Mouse (Mus musculus) embryonic facial prominence, embryonic 12.5 days (tissue): ENCODE results near the gene Arhgap19. TPM values are rescaled to one million over a fixed set of nuclear protein-coding genes. Genes with fewer than 3 reads are reported as not detected.
"Not testable (repeated sequence)": the region's sequence is repeated elsewhere in the genome, so short reads cannot be mapped to it uniquely, and the experiment has no call there.

ENCODE experiments used
- ATAC-seq: fragments of 200-750 bp; cut with Nextera tagmentation; 2 replicates; pipeline ENCODE4 v1.8.0; 2017; ENCODE audit not compliant: insufficient number of reproducible peaks, insufficient read depth, low FRiP score, low TSS enrichment
- H3K27ac ChIP-seq: fragments of 300-500 bp; sonication (generic); 2 replicates; pipeline ENCODE4 v1.5.1; 2016; ENCODE audit warnings: mild to moderate bottlenecking
- H3K27me3 ChIP-seq: fragments of 300-500 bp; sonication (generic); 2 replicates; pipeline ENCODE4 v1.6.1; 2016; ENCODE audit warnings: mild to moderate bottlenecking, moderate library complexity
- H3K36me3 ChIP-seq: fragments of 300-500 bp; sonication (generic); 2 replicates; pipeline ENCODE4 v1.6.1; 2016; ENCODE audit warnings: mild to moderate bottlenecking
- H3K4me1 ChIP-seq: fragments of 300-500 bp; sonication (generic); 2 replicates; pipeline ENCODE4 v1.6.1; 2016
- H3K4me2 ChIP-seq: fragments of 300-500 bp; sonication (generic); replicated peaks from 2 replicates; pipeline ENCODE4 v1.6.1; 2016; ENCODE audit warnings: mild to moderate bottlenecking, moderate library complexity
- H3K4me3 ChIP-seq: fragments of 300-500 bp; sonication (generic); 2 replicates; pipeline ENCODE4 v1.5.1; 2016; ENCODE audit warnings: mild to moderate bottlenecking
- H3K9ac ChIP-seq: fragments of 300-500 bp; sonication (generic); 2 replicates; pipeline ENCODE4 v1.6.1; 2016; ENCODE audit warnings: mild to moderate bottlenecking, moderate library complexity
- H3K9me3 ChIP-seq: fragments of 300-500 bp; sonication (generic); 2 replicates; pipeline ENCODE4 v1.6.1; 2016; ENCODE audit warnings: mild to moderate bottlenecking, moderate library complexity
- WGBS: fragments of 180-500 bp; shearing (Covaris S2); methylation state at CpG from one replicate; pipeline ENCODE4 v1.1.7; 2016; 5-methylcytosine and 5-hydroxymethylcytosine counted together
- polyA plus RNA-seq: library from polyadenylated mRNA; unstranded; fragments of >200 nt; fragmentation: Nextera tagmentation; extraction: Ambion mirVana; gene quantifications from 2 replicates; pipeline ENCODE4 v1.2.1, GENCODE M21; 2016

Arhgap19 gene
- 32.9 and 33.1 TPM in 2 replicates for polyA plus RNA-seq

DNA sequence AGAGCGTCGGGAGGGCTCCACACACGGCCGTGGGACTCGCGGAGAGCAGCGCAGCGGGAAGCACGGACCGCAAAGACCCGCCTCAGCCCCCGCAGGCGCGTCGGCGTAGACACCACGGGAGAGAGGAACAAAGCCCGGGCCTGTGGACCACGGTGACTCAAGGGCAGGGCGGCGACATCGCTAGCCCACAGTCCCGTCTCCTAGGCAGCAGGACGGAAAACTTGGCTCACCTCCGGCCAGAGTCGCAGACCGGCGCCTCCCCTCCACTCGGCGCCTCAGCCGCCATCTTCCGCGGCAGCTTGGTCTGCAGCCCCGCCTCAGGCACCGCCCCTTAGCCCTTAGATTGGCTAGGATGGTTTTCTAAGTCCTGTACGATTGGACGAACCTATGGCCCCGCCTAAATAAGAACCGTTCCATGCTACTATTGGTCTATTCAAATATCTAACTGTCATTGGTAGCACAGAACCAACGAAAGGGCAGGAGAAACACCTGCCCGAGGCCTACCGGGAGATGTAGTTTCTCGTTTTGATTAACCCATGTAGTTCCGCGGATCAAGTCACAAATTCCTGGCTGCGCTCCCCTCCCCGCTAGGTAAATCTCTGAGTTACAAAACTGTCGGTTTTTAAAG lies at the start of gene Arhgap19:
Arhgap19 (minus strand) TSS at position 306 of the 628 bp plus-strand sequence.
- peak within 1 kb of the TSS; percentile 83 for H3K4me3 ChIP-seq
- peak within 1 kb of the TSS; percentile 78 for H3K9ac ChIP-seq
- peak; percentile 99 for ATAC-seq
- peaks cover 15% of the 10 kb centered on the region for H3K4me1 ChIP-seq
- H3K36me3 ChIP-seq = no peaks in the 10 kb centered on the region
- no peaks in the 10 kb centered on the region for H3K27me3 ChIP-seq
- no peaks in the 10 kb centered on the region; the same call in 1 of the 2 replicates for H3K9me3 ChIP-seq
- peak within 1 kb of the TSS; percentile 77 for H3K4me2 ChIP-seq
- WGBS = under 1% methylated on average over 48 of the region's 48 CpGs
- peak within 1 kb of the TSS; percentile 56 for H3K27ac ChIP-seq

DNA sequence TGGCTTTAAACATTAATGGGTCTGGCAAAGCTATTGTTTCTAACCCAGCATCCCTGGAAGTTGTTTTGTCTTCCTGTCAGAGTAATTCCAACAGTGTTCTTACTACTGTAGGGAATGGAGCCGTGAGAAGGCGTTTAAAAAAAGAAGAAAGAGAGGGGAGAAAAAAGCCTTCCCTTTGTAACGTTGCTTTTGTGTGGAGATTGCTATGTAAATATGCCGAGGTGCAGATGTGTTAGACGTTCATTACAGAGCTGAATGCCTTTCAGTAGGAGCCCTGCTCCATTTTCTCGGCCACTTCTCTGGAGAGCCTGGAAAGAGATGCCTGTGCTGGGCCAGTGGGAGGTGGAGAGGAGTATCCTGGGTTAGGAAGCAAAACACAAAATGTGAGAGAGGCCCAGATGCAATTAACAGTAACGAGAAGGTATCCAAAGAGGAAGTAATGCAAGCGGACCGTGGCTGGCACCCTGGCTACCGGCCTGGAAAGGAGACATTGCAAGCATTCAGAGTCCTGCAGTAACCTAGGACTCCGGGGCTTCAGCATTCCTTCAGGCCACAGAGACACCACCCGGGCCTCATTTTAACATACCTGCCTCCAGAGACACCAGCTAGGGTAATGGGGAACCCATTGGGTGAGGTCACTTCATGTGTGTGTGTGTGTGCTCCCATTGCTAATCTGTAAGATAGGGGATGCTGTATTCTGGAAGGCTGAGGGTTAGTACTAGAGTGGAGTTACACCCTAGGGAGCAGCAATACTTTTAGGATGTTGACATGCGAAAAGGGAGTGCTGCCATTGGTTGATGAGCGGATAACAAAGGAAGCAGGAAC lies 49.1 kb upstream of the Arhgap19 start:
- H3K4me2 ChIP-seq = peak overlapping the region; percentile 21; the same call in 1 of the 2 replicates
- no peak for ATAC-seq
- 20% methylated on average over 14 of the region's 14 CpGs for WGBS
- H3K27ac ChIP-seq = peak overlapping the region; percentile 72
- peaks cover 23% of the 10 kb centered on the region for H3K4me1 ChIP-seq
- H3K4me3 ChIP-seq = no peak overlapping the region
- no peaks in the 10 kb centered on the region for H3K9me3 ChIP-seq
- H3K27me3 ChIP-seq = peaks cover 5% of the 10 kb centered on the region; the same call in 1 of the 2 replicates
- no peak overlapping the region for H3K9ac ChIP-seq
- H3K36me3 ChIP-seq = no peaks in the 10 kb centered on the region

DNA sequence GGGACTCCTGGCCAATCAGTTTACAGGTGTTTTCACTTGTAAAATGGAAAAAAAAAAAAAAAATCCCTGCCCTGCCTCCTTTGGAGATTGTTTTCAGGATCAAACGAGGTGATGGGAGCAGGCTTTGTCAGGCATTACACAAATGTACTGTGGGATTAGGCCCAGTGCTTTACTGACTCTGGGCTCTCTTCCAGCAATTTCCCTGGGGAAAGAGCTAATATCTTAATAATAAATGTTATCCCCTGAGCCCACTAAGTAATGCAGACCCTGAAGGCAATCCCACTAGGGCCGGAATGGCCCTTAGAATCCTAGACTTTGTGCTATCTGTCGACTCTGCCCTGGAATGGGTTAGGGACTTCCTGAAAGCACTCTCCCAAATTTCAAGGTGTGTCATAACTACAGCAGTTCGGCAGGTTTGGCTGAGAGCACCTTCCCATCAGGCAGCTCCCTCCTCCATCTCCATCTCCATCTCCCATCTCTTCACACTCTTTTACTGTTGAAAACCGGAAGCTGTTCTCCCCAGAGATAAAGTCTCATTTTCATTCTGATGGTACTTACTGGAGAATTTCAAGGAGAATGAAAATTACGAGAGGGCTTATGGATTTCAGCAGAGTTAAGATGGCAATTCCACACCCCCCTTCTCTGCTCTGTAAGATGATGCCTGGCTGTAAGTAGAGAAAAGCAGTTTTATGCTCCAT lies 48.3 kb upstream of the Arhgap19 start:
- H3K27me3 ChIP-seq = peaks cover 7% of the 10 kb centered on the region; the same call in 1 of the 2 replicates
- H3K27ac ChIP-seq = peak overlapping the region; percentile 72
- H3K9ac ChIP-seq = no peak overlapping the region
- 18% methylated on average over 6 of the region's 6 CpGs for WGBS
- H3K4me3 ChIP-seq = no peak overlapping the region
- no peaks in the 10 kb centered on the region for H3K9me3 ChIP-seq
- no peaks in the 10 kb centered on the region for H3K36me3 ChIP-seq
- peaks cover 23% of the 10 kb centered on the region for H3K4me1 ChIP-seq
- no peak for ATAC-seq
- no peak overlapping the region; the same call in 1 of the 2 replicates for H3K4me2 ChIP-seq

DNA sequence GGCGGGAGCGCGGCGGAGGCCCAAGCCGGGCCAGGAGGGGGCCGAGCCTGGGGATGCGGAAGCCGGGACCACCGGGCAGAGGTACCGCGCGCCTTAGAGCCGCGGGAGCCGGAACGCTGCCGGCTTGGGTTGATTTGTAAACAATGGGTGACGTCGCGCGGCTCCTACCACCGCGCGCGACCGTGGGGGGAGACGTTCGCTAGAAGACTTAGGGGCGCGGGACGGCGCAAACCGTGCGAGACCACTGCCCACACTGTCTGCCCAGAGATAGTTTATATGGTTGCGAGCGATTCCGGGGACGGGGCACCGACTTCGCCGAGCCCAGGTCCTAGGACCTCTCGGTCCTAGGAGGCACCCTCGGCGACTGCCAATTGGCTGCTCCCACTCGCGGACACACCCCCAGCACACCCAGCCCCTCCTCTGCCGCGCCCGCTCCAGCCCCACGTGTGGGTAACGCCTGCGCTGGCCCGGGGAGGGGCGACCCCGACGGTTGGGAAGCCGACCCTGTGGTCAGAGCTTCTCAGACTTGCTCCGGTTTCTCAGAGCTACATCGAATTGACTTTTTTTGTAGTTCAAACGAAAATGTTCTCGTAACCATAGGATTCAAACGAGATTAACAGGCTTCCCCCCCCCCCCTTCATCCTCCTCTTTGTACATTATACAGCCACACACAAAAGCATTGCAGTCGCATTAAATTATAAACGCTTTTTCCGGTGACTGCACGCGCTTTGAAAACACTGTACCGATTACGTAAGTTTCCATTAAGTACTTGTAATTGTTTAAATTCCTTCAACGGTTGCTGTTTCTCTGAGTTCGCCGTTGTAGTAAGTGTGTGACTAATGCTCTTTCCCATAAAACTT lies 46.4 kb upstream of the Arhgap19 start, which contains the start of gene Frat2:
Frat2 (minus strand) TSS at position 141 of the 860 bp plus-strand sequence.
- Histone ChIP-seq H3K27me3 (peaks cover 9% of the 10 kb centered on the region; the same call in 1 of the 2 replicates), H3K4me3 (peak within 1 kb of the TSS; percentile 80), H3K9ac (peak within 1 kb of the TSS; percentile 71), H3K9me3 (no peaks in the 10 kb centered on the region), H3K4me1 (peaks cover 23% of the 10 kb centered on the region), H3K27ac (peak within 1 kb of the TSS; percentile 81), H3K36me3 (no peaks in the 10 kb centered on the region), H3K4me2 (peak within 1 kb of the TSS; percentile 99)
- peak; percentile 92 for ATAC-seq
- under 1% methylated on average over 71 of the region's 72 CpGs for WGBS

DNA sequence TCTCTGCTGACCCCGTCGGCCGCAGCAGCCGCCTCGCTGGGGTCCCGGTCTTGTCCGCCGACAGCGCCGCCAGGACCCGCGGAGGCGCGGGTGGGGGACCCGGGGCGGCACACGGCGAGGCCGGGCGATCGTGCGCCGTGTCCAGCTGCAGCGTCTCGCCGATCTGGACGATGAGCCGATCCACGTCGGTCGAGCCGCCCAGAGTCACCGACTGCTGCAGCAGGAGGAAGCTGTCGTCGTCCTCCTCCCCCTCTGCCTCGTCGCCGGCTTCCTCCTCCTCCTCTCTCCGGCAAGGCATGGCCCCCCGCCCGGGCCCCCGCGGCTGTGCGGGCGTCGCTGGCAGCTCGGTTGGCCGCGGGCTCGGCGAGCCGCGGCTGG lies 45.8 kb upstream of the Arhgap19 start:
- peak overlapping the region; percentile 81 for H3K27ac ChIP-seq
- H3K4me3 ChIP-seq = peak overlapping the region; percentile 80
- under 1% methylated on average over 49 of the region's 53 CpGs for WGBS
- peaks cover 23% of the 10 kb centered on the region for H3K4me1 ChIP-seq
- not testable (repeated sequence) for H3K27me3 ChIP-seq, H3K9me3 ChIP-seq, H3K36me3 ChIP-seq
- H3K9ac ChIP-seq = peak overlapping the region; percentile 71
- peak overlapping the region; percentile 99 for H3K4me2 ChIP-seq
- peak; percentile 52 for ATAC-seq

DNA sequence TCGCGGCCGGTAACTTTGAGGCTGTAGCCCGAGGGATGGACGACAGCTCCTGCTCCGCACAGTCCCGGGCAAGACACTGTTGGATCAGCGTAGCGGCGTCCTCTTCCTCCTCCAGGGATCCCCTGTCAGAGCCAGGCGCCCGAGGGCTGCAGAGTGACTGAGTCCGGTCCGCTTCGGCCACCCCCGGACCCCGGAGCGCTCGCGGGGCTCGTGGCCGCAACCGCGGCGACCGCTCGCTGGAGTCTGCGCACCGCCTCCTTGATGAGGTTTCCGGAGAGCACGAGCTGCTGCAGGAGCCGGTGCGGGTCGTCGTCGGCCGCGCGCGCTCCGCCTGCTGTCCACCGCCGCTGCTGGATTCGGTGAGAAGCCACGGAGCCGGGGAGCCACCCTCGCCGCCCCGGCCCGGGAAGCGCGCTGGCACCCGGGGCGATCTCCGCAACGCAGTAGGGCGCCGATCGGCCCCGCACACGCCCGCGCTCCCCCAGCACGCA lies 45.3 kb upstream of the Arhgap19 start:
- peak overlapping the region; percentile 71 for H3K9ac ChIP-seq
- under 1% methylated on average over 64 of the region's 64 CpGs for WGBS
- no peak for ATAC-seq
- H3K4me3 ChIP-seq = peak overlapping the region; percentile 80
- H3K4me1 ChIP-seq = peaks cover 23% of the 10 kb centered on the region
- H3K27me3 ChIP-seq = peaks cover 9% of the 10 kb centered on the region; the same call in 1 of the 2 replicates
- H3K36me3 ChIP-seq = no peaks in the 10 kb centered on the region
- peak overlapping the region; percentile 99 for H3K4me2 ChIP-seq
- no peaks in the 10 kb centered on the region for H3K9me3 ChIP-seq
- peak overlapping the region; percentile 81 for H3K27ac ChIP-seq

DNA sequence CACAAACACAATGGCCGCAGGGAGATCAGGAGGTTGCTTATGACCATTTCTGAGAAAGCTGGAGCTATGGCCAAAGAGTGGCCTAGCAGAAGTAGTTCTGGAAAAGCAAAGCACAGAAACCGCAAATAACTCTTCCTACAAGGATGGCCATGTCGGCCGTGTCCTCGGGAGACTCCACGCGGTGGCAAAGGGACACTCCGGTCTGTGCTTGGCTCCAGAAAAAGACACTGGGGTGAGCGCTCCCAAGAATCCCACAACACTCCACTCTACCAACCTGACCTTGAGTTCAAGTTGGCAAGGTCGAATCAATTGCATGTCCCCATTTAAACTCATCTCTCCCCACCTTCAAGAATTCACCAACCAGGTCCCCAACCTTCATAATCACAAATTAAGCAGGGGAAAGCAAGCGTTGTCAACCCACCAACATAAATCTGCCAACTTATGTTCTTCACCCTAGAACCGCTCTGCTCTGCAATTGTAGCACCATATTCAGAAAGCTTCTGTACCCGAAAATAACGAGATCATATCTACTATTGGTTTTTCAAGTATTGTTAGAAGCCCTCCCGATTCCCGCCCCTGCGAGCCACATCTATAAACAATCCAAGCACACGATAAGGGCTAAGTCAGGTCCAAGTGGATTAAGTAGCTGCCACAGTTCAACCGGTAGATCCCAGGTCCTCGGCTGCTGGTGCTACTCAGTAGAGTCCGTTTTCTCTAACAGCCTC lies 44.7 kb upstream of the Arhgap19 start:
- peak overlapping the region; percentile 71 for H3K9ac ChIP-seq
- no peak overlapping the region for H3K27ac ChIP-seq
- no peak for ATAC-seq
- H3K36me3 ChIP-seq = no peaks in the 10 kb centered on the region
- no peaks in the 10 kb centered on the region for H3K9me3 ChIP-seq
- H3K4me2 ChIP-seq = peak overlapping the region; percentile 99
- peaks cover 9% of the 10 kb centered on the region; the same call in 1 of the 2 replicates for H3K27me3 ChIP-seq
- peaks cover 23% of the 10 kb centered on the region for H3K4me1 ChIP-seq
- peak overlapping the region; percentile 80 for H3K4me3 ChIP-seq
- WGBS = 18% methylated on average over 21 of the region's 21 CpGs

DNA sequence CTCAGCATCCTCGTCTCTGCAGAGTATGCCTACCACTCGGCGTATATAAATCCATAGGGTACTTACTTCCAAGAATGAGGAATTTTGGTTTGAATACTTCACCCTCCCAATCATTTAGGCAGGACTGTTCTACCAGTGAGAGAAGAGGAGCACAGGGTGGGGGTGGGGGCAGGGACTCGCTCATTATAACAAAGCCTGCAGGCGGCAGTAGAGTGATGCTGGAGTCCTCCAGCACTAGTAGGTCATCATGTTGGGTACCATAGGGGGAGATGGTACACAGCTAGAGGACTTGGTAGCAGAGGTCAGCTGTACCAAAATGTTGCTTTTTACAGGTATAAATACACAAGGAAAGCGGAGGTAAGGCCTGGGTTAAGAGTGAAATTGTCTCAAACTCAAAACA lies 42.5 kb upstream of the Arhgap19 start:
- no peak for ATAC-seq
- H3K4me3 ChIP-seq = no peak overlapping the region
- H3K4me1 ChIP-seq = peaks cover 8% of the 10 kb centered on the region; the same call in 1 of the 2 replicates
- peaks cover 9% of the 10 kb centered on the region; the same call in 1 of the 2 replicates for H3K27me3 ChIP-seq
- H3K36me3 ChIP-seq = no peaks in the 10 kb centered on the region
- WGBS = 84% methylated on average over 6 of the region's 6 CpGs
- no peak overlapping the region for H3K27ac ChIP-seq
- no peak overlapping the region for H3K9ac ChIP-seq
- H3K4me2 ChIP-seq = no peak overlapping the region
- H3K9me3 ChIP-seq = no peaks in the 10 kb centered on the region

DNA sequence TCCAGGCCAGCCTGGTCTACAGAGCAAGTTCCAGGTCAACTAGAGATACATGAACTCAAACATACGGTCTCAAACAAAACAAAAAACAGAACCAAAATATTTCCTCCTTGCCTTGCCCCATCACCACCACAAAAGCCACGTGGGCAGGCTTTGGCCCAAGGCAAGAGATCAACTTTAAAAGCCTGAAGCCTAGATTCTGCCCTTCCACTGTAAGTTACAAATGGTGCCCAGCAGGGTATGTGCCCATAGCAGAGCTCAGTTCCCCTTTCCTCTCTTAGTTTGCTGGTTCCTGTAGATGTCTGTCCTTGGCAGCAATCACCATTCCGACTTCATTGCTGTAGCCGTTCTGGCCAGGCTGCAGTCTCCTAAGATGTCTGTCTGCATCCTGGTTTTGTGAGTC lies 40.9 kb upstream of the Arhgap19 start:
- 80% methylated on average over 4 of the region's 4 CpGs for WGBS
- no peak overlapping the region for H3K4me3 ChIP-seq
- H3K36me3 ChIP-seq = no peaks in the 10 kb centered on the region
- no peaks in the 10 kb centered on the region for H3K9me3 ChIP-seq
- no peak overlapping the region for H3K27ac ChIP-seq
- ATAC-seq = no peak
- no peak overlapping the region for H3K4me2 ChIP-seq
- H3K4me1 ChIP-seq = peaks cover 8% of the 10 kb centered on the region; the same call in 1 of the 2 replicates
- no peak overlapping the region for H3K9ac ChIP-seq
- peaks cover 9% of the 10 kb centered on the region; the same call in 1 of the 2 replicates for H3K27me3 ChIP-seq

DNA sequence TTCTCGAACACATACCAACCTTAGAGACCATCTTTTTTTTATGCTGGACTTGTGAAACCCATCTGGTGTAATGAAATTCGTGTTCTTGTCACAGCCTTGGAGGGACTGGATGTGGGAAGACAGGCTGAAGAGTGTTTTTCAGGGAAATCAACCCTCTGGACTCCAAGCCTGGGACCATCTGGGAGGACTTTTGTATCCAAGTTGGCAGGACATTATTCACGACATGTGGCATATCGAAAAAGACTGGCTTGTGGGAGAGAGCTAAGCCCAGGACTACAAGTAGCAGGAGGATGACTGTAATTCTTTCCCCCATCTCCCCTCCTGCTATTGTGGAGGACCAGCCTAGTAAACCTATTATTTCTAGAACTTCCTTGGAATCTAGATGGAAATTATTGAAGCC lies 40.3 kb upstream of the Arhgap19 start:
- Histone ChIP-seq H3K4me1 (peaks cover 8% of the 10 kb centered on the region; the same call in 1 of the 2 replicates), H3K9ac (no peak overlapping the region), H3K27me3 (peaks cover 9% of the 10 kb centered on the region; the same call in 1 of the 2 replicates), H3K9me3 (no peaks in the 10 kb centered on the region), H3K4me2 (no peak overlapping the region), H3K27ac (no peak overlapping the region), H3K36me3 (no peaks in the 10 kb centered on the region), H3K4me3 (no peak overlapping the region)
- WGBS = 89% methylated on average over 4 of the region's 4 CpGs
- ATAC-seq = no peak
